Mouse (Mus musculus): ENCODE measurements around the gene Prph2. TPM values are rescaled to one million over a fixed set of nuclear protein-coding genes. Genes with fewer than 3 reads are reported as not detected.

The Prph2 gene
- total and polyA plus RNA-seq, 2 experiments = 0.02 TPM; not detected in 1

DNA sequence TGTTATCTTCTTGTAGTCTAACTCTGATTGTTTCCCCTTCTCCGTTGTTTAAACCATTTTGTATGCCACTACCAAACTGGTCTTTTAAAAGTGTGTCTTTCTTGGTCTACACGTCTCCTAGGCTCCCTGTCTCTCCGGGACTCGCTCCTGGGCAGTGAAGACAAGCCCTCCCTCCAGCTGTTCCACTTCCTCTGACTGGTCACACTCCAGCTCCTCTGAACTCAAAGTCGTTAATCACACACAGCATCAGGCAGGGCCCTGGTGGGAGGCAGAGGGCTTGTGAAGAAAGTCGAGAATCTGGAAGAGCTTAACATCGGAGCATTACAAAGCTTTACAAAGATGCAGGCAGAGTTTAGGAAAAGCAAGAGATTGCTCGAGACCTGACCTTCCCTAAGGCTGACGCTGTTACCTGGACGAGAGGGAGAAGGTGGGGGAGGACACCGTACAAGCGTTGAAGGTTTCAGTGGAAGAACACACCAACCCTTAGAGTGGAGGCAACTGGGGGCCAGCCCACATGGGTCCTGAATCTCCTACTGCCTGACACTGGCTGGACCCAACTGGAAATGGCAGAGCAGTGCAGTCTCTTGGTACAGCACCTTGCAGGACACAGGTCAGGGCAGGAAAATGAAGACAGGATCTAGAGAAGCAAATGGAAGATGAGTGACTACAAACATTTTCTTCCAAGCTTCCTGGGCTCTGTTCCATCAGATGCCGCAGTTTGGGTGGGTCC is 12.9 kb upstream of the Prph2 start:
- H3K27me3 ChIP-seq (ENCODE audit: control insufficient read depth, insufficient read depth, low read length) = no peaks in the 10 kb centered on the region
- H3K36me3 ChIP-seq (ENCODE audit: control insufficient read depth, insufficient read depth, low read length) = no peaks in the 10 kb centered on the region
- TF ChIP-seq POLR2A (IDR thresholded peaks at IDR 0.05; ENCODE audit: extremely low read depth, insufficient read depth, low read length) (no peak), CTCF (IDR thresholded peaks at IDR 0.05; ENCODE audit: low read depth, low read length) (no peak)
- no peak overlapping the region for H3K27ac ChIP-seq (replicated peaks; ENCODE audit: insufficient read depth, low read depth, low read length)
- H3K9ac ChIP-seq (ENCODE audit: low read depth, low read length) = no peak overlapping the region
- no peak overlapping the region for H3K4me3 ChIP-seq (ENCODE audit: insufficient read depth, low read depth, low read length)
- no peak for DNase-seq (ENCODE audit: extremely low read depth, low read depth, low spot score)
- no peaks in the 10 kb centered on the region for H3K79me2 ChIP-seq (ENCODE audit: control insufficient read depth, insufficient read depth, low read length)
- peaks cover 3% of the 10 kb centered on the region; the same call in 1 of the 2 replicates for H3K4me1 ChIP-seq (ENCODE audit: control insufficient read depth, insufficient read depth, low read length)
- 75% methylated on average over 13 of the region's 13 CpGs for WGBS

DNA sequence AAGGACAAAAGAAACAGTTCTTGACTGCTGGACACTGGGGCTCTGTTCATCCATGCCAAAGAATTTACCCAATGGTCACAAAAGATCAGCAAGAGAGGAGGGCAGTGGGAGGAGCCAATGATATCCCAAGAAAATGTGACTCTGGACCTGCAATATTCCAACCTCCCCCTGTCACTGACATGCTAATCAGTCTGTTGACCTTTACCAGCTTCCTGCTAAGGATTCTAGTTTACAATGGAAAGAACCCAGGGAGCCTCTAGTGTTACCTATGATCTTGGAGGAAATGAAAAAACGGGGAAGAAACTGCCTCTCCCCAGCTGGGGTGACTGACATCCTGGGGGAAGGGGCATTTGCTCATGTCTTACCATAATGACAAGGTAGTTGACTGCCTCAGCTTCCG is 9.3 kb upstream of the Prph2 start:
- Histone ChIP-seq H3K4me1 (ENCODE audit: control insufficient read depth, insufficient read depth, low read length) (no peaks in the 10 kb centered on the region), H3K79me2 (ENCODE audit: control insufficient read depth, insufficient read depth, low read length) (no peaks in the 10 kb centered on the region), H3K4me3 (ENCODE audit: insufficient read depth, low read depth, low read length) (no peak overlapping the region), H3K9ac (ENCODE audit: low read depth, low read length) (no peak overlapping the region), H3K27ac (replicated peaks; ENCODE audit: insufficient read depth, low read depth, low read length) (no peak overlapping the region), H3K36me3 (ENCODE audit: control insufficient read depth, insufficient read depth, low read length) (no peaks in the 10 kb centered on the region), H3K27me3 (ENCODE audit: control insufficient read depth, insufficient read depth, low read length) (no peaks in the 10 kb centered on the region)
- TF ChIP-seq CTCF (IDR thresholded peaks at IDR 0.05; ENCODE audit: low read depth, low read length) (no peak), POLR2A (IDR thresholded peaks at IDR 0.05; ENCODE audit: extremely low read depth, insufficient read depth, low read length) (no peak)
- DNase-seq (ENCODE audit: extremely low read depth, low read depth, low spot score) = no peak
- 87% methylated on average over 2 of the region's 2 CpGs for WGBS

DNA sequence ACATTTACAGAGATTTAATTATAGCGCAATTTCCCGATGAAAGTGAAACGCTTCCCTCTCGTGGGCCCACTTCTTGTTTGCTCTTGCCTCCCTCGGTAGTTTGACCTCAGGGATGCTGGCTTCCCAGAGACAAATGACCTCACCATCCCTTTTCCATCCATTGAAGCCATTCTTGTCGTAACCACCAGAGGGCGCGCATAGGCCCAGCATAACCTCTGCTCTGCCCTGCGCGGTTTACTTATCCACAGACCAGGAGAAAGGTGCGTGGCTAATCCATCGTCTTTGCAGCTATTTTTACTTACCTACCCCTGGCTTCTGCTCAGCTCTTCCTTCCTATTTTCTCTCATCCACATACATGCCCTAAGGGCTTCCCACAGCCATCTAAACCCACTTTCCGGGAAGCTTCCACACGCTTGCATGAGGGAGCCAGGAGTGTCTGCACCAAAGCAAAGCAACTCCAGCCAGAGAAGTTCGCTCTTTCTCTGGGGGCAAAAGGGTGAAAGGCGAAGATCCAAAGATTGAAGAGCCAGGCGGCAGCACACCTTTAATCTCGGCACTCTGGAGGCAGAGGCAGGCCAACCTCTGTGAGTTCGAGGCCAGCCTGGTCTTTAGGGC is 6.3 kb upstream of the Prph2 start:
- Histone ChIP-seq H3K9ac (ENCODE audit: low read depth, low read length) (no peak overlapping the region), H3K79me2 (ENCODE audit: control insufficient read depth, insufficient read depth, low read length) (no peaks in the 10 kb centered on the region), H3K4me3 (ENCODE audit: insufficient read depth, low read depth, low read length) (no peak overlapping the region), H3K4me1 (ENCODE audit: control insufficient read depth, insufficient read depth, low read length) (no peaks in the 10 kb centered on the region), H3K36me3 (ENCODE audit: control insufficient read depth, insufficient read depth, low read length) (no peaks in the 10 kb centered on the region), H3K27me3 (ENCODE audit: control insufficient read depth, insufficient read depth, low read length) (no peaks in the 10 kb centered on the region), H3K27ac (replicated peaks; ENCODE audit: insufficient read depth, low read depth, low read length) (no peak overlapping the region)
- 15% methylated on average over 19 of the region's 19 CpGs for WGBS
- peak; percentile 94 for TF ChIP-seq CTCF (IDR thresholded peaks at IDR 0.05; ENCODE audit: low read depth, low read length)
- no peak for TF ChIP-seq POLR2A (IDR thresholded peaks at IDR 0.05; ENCODE audit: extremely low read depth, insufficient read depth, low read length)
- DNase-seq (ENCODE audit: extremely low read depth, low read depth, low spot score) = peak; percentile 68

DNA sequence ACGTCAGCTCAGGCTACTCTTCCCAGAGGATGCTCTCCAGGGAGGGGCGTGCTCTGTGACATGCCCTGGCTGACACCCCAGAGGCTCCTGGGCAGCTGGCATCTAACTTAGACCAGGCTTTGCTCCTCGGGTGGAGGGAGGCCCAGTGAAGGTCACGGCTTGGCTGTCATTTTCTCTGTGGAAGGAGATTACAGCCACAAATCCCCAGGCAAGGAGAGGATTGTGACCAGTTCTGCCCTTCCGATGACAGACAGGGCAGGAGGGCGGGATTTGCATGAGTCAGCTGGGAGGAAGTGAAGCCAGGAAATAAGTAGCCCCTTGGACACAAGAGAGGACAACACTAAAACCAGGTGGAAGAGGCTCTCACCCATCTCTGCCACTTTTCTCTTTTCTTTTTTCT is 2.1 kb downstream of the Prph2 start:
- no peak for DNase-seq (ENCODE audit: extremely low read depth, low read depth, low spot score)
- no peaks in the 10 kb centered on the region for H3K79me2 ChIP-seq (ENCODE audit: control insufficient read depth, insufficient read depth, low read length)
- no peak overlapping the region for H3K27ac ChIP-seq (replicated peaks; ENCODE audit: insufficient read depth, low read depth, low read length)
- WGBS = 43% methylated on average over 6 of the region's 6 CpGs
- no peak overlapping the region for H3K9ac ChIP-seq (ENCODE audit: low read depth, low read length)
- H3K4me3 ChIP-seq (ENCODE audit: insufficient read depth, low read depth, low read length) = no peak overlapping the region
- no peaks in the 10 kb centered on the region for H3K36me3 ChIP-seq (ENCODE audit: control insufficient read depth, insufficient read depth, low read length)
- H3K27me3 ChIP-seq (ENCODE audit: control insufficient read depth, insufficient read depth, low read length) = no peaks in the 10 kb centered on the region
- no peaks in the 10 kb centered on the region for H3K4me1 ChIP-seq (ENCODE audit: control insufficient read depth, insufficient read depth, low read length)
- TF ChIP-seq CTCF (IDR thresholded peaks at IDR 0.05; ENCODE audit: low read depth, low read length) = no peak
- TF ChIP-seq POLR2A (IDR thresholded peaks at IDR 0.05; ENCODE audit: extremely low read depth, insufficient read depth, low read length) = no peak

DNA sequence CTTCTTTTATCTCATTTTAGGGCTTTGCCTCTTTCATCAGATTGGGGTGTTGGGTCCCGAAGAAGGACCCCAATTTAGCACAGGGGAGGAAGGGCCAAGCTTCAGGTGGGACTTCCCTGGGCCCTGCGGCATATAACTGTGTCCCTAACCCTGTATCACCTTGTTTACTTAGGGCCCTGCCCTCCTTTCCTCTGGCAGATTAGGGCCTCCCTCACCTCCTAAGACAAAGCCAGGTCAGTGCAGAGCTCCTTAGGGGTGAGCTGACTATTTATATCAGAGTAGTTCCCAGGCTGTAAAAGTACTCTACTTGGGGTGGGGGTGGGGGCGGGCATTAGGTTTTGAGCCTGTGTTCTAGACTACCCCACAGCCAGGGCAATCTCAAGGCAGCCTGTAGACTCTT is 4.9 kb downstream of the Prph2 start:
- 65% methylated on average over 3 of the region's 3 CpGs for WGBS
- H3K9ac ChIP-seq (ENCODE audit: low read depth, low read length) = no peak overlapping the region
- H3K79me2 ChIP-seq (ENCODE audit: control insufficient read depth, insufficient read depth, low read length) = no peaks in the 10 kb centered on the region
- no peak overlapping the region for H3K4me3 ChIP-seq (ENCODE audit: insufficient read depth, low read depth, low read length)
- H3K36me3 ChIP-seq (ENCODE audit: control insufficient read depth, insufficient read depth, low read length) = no peaks in the 10 kb centered on the region
- TF ChIP-seq POLR2A (IDR thresholded peaks at IDR 0.05; ENCODE audit: extremely low read depth, insufficient read depth, low read length) = no peak
- TF ChIP-seq CTCF (IDR thresholded peaks at IDR 0.05; ENCODE audit: low read depth, low read length) = no peak
- H3K4me1 ChIP-seq (ENCODE audit: control insufficient read depth, insufficient read depth, low read length) = no peaks in the 10 kb centered on the region
- no peaks in the 10 kb centered on the region for H3K27me3 ChIP-seq (ENCODE audit: control insufficient read depth, insufficient read depth, low read length)
- no peak for DNase-seq (ENCODE audit: extremely low read depth, low read depth, low spot score)
- H3K27ac ChIP-seq (replicated peaks; ENCODE audit: insufficient read depth, low read depth, low read length) = no peak overlapping the region

DNA sequence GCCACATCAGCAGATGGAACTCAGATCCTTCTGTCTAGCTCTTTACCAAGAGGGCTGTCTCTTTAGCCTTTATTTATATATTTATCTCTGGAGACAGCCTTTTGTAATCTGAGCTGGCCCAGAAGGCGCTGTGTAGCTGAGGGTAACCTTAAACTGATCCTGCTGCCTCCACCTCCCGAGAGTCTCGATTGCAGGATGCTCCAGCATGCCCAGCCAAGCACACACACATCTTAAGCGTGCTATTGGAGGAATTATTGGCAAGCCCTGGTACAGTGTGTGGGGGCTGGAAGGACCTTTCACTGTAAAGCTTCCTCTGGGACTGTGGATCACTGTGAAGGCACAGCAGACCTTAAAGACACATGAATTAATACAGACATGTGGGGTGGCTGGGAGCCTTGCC is 8.7 kb downstream of the Prph2 start:
- H3K4me1 ChIP-seq (ENCODE audit: control insufficient read depth, insufficient read depth, low read length) = no peaks in the 10 kb centered on the region
- no peak for DNase-seq (ENCODE audit: extremely low read depth, low read depth, low spot score)
- no peaks in the 10 kb centered on the region for H3K36me3 ChIP-seq (ENCODE audit: control insufficient read depth, insufficient read depth, low read length)
- WGBS = 36% methylated on average over 4 of the region's 4 CpGs
- no peak overlapping the region for H3K4me3 ChIP-seq (ENCODE audit: insufficient read depth, low read depth, low read length)
- no peak overlapping the region for H3K9ac ChIP-seq (ENCODE audit: low read depth, low read length)
- TF ChIP-seq POLR2A (IDR thresholded peaks at IDR 0.05; ENCODE audit: extremely low read depth, insufficient read depth, low read length) (no peak), CTCF (IDR thresholded peaks at IDR 0.05; ENCODE audit: low read depth, low read length) (no peak)
- no peaks in the 10 kb centered on the region for H3K79me2 ChIP-seq (ENCODE audit: control insufficient read depth, insufficient read depth, low read length)
- no peak overlapping the region for H3K27ac ChIP-seq (replicated peaks; ENCODE audit: insufficient read depth, low read depth, low read length)
- H3K27me3 ChIP-seq (ENCODE audit: control insufficient read depth, insufficient read depth, low read length) = no peaks in the 10 kb centered on the region
